Mouse (Mus musculus) brain, embryonic 14.5 days (tissue): Measurements from ENCODE around the gene Mcf2.

Experiments
- CTCF ChIP-seq: fragments of 200-500 bp; IDR thresholded peaks from 2 replicates; pipeline ENCODE4 v1.5.1; 2012; ENCODE audit warnings: inconsistent platforms, mild to moderate bottlenecking, moderate library complexity, borderline replicate concordance; ENCODE audit not compliant: insufficient read depth, insufficient read length; ENCODE audit errors: extremely low read depth
- POLR2A ChIP-seq: fragments of 200-500 bp; IDR thresholded peaks from 2 replicates; pipeline ENCODE4 v1.6.1; 2012; ENCODE audit warnings: mild to moderate bottlenecking, inconsistent platforms, borderline replicate concordance; ENCODE audit not compliant: poor library complexity, insufficient read depth, insufficient read length, severe bottlenecking; ENCODE audit errors: extremely low read depth

- no peak for TF ChIP-seq CTCF
- no peak for TF ChIP-seq POLR2A
These were observed 3.7 kb upstream of the Mcf2 start for GRCm38 (mm10) chrX:60182611-60183010.
